Mouse (Mus musculus) CH12F3 (cell line): ENCODE results near the gene Kcnk12.

Experiments
- in situ Hi-C: fragments of 300-500 bp; cut with MboI; formaldehyde crosslinking; loops from 2 replicates; pipeline ENCODE4 v1.14.3; 2020; ENCODE audit warnings: low sequenced_read_pairs

Gene Kcnk12

GRCm38 (mm10) chr17:87787711-87788110, 10.1 kb downstream of the Kcnk12 start:
- in situ Hi-C loops: no loop called here

DNA sequence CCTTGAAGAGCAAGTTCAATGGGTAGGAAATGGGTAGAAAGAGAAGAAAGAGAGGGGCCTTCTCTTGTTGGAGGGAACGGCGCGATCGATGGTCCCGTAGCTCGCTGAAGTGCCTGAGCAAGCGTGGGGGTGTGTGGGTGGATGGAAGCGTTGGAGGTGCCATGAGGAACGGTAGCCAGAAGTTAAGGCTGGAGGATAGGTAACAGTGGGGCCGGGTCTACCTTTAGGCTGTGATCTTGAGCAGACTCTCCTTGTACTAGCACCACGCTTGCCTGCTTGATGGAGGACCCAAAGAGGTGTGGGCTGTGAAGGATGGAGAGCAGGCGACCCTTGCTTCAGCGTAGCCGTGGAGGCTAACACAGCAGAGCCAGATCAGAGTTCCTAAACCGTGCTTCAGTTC, 12.1 kb downstream of the Kcnk12 start:
- in situ Hi-C loops: no loop called here

DNA sequence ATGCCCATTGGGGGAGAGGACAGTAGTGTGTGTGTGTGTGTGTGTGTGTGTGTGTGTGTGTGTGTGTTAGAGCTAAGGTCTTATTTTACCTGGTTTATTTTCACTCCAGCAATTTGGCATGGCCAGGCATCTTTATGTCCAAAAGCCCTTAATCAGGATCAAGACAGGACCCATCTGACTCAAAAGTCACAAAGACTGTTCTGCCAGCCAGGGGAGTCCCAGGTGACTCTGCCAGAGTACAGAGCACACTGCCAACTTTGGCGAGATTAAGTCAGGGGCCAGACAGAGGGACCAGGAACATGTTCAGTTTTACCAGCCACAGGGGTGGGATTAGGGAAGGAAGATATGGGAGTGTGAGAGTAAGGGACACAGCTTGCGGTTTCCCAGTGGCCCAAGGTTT, 12.9 kb downstream of the Kcnk12 start:
- in situ Hi-C loops: no loop called here

GRCm38 (mm10) chr17:87784141-87784831, 13.5 kb downstream of the Kcnk12 start:
- in situ Hi-C loops: no loop called here

GRCm38 (mm10) chr17:87781244-87781643, 16.6 kb downstream of the Kcnk12 start:
- in situ Hi-C loops: no loop called here

GRCm38 (mm10) chr17:87780164-87780563, 17.6 kb downstream of the Kcnk12 start:
- in situ Hi-C loops: no loop called here

GRCm38 (mm10) chr17:87774982-87775381, 22.8 kb downstream of the Kcnk12 start:
- in situ Hi-C loops: no loop called here

- in situ Hi-C loops: no loop called here
Observed at GRCm38 (mm10) chr17:87773175-87773574, 24.6 kb downstream of the Kcnk12 start.

DNA sequence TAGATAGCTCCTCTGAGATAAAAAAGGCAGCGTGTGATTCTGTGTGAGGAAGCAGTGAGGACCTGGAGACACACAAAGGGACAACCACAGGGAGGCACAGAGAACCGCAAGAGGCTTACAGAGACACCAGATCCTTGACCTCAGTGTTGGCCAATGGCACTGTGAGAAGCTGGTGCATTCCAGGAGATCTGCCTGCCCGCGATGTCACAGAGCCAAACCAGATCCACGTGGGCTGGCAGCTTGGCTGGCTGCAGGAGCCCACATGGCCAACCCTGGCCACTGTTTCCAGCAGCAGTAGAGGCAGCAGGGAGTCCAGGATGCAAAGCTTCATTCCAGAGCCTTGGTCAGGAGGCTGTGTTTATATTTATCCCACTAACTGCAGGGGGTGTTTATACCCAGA, 27.0 kb downstream of the Kcnk12 start:
- in situ Hi-C loops: no loop called here

- in situ Hi-C loops: no loop called here
Observed at GRCm38 (mm10) chr17:87766888-87767287, 30.9 kb downstream of the Kcnk12 start.

GRCm38 (mm10) chr17:87765031-87765430, 32.8 kb downstream of the Kcnk12 start:
- in situ Hi-C loops: no loop called here

DNA sequence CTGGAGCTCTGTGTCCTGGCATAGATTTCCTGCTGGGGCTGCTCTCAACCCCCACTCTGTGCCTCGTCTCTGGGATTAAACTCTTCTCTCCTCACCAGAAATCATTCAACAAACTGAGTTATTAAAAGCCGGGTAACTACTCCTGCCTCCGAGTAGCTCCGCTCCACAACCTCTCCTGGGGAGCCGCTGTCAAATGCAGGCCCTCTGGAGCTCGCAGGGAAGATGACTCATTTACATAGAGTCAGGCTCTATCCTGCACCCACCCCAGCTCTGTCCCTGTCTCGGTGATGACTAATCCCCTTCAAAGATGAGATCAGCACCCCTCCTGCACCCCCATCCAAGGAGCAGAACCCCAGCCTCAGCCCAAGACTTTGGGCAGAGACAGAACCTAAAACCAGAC, 34.6 kb downstream of the Kcnk12 start:
- in situ Hi-C loops: no loop called here

DNA sequence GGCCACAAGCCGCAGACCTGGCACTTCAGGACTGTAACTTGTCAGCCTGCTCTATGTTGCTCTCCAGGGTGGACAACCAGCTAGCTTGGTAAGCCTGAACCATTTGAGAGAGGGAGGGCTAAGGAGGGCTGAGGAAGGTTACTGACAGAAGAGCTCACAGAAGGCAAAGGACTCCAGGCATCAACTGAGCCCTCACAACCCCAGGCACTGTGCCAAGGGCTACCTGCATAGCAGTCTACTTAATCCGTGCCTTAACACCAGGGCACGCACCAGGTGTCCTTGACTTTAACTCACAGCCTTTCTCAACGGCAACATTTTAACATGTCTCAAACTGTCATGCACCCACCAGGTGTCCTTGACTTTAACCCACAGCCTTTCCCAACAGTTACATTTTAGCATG, 37.5 kb downstream of the Kcnk12 start:
- in situ Hi-C loops: no loop called here

DNA sequence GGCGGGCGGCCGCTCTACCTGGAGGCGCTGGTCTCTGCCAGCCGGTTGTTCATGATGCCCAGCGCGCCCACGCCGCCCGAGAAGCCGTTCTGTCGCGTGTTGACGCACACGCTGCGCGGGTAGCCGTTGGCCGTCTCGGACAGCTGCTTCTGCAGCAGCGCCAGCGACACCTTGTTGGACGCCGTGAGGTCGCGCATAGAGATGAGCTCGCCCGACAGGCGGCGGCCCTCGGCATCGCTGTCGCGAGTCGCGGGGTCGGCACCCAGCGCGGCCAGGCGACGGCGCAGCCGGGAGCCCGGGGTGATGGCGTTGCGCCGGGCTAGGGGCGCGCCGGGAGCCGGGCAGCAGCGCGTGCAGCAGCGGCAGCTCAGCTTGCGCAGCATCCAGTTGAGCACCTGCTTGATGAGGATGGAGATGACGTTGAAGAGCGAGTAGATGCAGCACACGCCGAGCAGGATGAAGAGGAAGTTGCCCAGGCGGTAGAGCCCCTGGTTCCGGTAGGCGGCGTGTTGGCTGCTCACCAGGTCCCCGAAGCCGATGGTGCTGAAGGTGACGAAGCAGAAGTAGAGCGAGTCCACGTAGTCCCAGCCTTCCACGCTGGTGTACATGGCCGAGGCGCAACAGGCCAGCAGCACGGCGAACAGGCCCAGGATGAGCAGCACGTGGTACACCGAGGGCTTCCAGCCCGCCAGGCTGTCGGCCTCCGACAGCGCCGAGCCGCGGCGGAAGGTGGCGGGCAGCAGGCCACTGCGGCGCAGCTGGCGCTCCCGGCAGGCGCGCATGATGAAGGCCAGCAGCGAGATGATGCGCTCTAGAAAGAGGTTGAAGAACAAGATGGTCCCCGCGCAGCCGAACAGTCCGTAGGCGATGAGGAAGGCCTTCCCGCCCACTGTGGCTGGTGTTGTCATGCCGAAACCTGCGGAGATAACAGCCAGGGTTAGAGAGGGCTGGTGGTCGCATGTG, 51.6 kb downstream of the Kcnk12 start:
- in situ Hi-C loops: no loop called here

DNA sequence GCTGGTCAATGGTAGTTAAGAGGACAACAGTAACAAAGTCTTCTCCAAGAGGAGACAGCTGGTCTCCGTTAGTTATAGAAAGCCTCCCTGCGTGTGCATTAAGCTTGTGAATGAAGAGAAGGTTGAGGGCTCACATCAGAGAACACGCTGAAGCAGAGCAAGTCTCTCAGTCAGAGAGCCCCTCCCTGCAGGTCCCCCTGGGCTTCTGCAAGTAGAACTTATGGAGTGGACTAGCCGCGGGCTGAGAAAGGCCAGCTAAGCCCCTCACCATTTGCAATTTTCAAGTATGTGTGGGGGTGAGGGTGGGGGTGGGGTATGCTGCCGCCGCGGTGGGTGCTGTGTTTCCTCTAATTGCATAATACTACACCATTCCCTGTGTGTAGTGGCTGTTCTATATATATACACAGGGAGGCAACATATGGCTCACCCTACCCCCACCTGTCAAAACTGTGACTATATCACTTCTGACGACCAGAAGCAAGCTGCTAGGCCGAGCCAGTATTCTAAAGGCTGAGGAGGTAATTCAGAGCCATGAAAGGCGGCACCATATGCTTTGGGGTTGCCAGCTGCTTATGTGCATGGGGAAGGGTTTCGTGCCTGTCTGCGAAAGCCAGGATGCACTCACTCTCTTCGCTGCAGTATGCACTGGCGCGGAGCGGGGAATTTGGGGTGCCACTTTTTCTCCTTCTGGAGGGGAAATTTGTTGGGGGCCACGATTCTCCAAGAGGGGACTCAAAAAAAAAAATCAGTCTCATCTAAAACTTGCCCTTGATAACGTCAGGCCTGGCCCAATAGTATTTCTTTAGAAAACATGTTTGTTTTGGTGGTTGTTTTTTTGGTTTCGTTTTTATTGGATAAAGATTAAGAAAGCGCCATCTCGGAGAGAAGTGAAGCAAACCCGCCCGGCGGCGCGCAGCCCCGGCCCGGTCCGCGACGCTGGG, 52.5 kb downstream of the Kcnk12 start:
- in situ Hi-C loops: no loop called here

DNA sequence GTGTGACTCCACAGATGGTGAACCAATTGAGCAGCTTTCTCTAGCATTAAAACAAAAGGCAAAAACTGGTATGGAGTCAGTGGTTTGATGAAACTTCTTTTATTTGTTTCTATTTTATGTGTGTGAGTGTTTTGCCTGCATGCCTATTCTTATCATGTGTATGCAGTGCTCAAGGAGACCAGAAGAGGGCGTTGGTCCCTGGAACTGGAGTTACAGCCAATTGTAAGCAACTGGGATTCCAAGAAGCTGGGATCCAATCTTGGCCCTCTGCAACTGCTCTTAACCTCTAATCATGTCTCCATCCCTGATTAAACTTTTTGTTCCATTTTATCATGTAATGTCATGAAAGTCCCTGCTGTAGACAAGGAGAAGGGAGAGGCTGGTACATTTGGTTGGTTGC, 58.0 kb downstream of the Kcnk12 start:
- in situ Hi-C loops: no loop called here

GRCm38 (mm10) chr17:87737144-87737543, 60.6 kb downstream of the Kcnk12 start:
- in situ Hi-C loops: no loop called here

DNA sequence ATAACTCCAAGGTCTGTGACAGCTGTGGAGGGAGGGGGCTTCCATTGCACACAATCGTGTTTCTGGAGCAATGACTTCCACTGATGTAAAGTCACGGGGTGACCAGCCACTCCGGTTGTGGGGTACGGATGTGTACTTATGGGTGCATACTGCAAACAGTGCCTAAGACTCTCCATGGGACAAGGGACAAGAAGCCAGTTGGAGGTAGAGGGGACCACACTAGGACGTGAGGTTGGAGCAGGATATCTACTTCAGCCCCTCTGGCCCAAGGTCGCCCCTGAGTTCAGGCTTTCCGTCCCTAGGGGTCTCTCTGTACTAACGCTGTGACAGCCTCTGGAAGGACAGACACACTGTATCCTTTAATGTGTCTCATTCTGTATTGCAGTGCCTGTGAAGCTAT, 63.3 kb downstream of the Kcnk12 start:
- in situ Hi-C loops: no loop called here

DNA sequence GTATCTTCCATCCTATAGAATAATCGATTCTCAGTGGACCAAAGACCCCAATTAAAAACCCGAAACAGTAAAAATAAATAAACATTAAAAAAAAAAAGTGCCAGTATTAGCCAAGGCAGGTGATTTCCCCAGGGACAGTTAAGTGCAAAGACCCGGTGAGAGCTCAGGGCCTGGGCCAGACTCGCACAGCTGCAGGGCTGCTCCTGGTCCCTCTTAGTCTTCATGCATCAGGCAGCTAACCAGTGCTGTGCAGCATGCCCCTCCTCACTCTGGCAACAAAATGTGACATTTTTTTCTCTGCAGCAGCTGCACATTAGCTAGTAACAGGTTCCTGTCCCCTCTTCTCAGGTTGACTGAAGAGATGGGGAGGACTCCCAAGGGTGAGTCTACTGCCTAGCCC, 65.8 kb downstream of the Kcnk12 start:
- in situ Hi-C loops: no loop called here

DNA sequence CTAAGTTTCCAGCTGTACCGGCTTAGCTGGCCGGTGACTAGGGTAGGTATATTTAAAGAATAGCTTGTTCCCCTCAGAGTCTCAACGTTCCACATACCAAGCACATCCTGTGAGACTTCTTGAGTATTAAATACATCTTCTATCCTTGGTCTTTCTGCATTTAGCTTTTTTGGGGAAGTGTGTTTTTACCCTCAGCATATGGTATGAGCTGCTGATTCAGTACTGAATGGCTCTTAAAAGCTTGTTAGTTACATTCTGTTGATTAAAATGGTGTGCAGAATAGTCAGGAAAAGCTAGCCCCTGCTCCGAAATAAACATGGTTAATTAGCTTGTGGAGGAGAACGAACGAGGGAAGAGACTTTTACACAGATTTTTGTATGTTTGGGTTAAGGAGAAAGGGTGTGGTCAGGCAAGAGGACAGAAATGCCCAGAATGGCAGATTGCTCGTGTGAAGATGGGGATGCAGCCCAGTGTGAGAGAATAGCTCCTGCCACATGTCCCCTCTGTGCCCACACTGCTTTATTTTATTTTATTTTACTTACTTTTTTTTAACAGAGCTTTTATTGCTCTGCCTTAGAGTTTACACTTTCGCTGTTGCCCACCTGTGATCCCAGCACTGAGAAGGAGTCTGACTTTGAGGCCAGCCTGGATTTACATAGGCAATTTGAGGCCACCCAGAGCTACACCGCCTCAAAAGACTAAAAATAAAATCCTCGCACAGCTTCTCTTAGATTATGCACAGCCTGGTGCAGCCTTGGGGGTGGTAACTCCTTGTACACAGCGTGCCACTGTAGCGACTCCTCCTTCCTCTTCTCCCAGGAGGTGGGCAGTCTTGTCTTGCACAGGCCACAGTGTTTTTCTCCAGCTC, 71.1 kb downstream of the Kcnk12 start:
- in situ Hi-C loops: no loop called here
